Mouse (Mus musculus) heart, embryonic 11.5 days (tissue): ENCODE measurements around the gene Manbal. TPM values are rescaled to one million over a fixed set of nuclear protein-coding genes. Genes with fewer than 3 reads are reported as not detected.
A peak's percentile ranks its signal among the peaks of the same experiment; 100 is the strongest.

ENCODE experiments used
- ATAC-seq: fragments of 200-750 bp; cut with Nextera tagmentation; replicated peaks from 2 replicates; pipeline ENCODE4 v1.8.0; 2017; ENCODE audit warnings: moderate library complexity; ENCODE audit not compliant: insufficient number of reproducible peaks, low FRiP score, low TSS enrichment
- H3K27ac ChIP-seq: fragments of 300-500 bp; sonication (generic); 2 replicates; pipeline ENCODE4 v1.5.1; 2014; ENCODE audit warnings: mild to moderate bottlenecking, low read depth, low read length
- H3K27me3 ChIP-seq: fragments of 300-500 bp; sonication (generic); 2 replicates; pipeline ENCODE4 v1.6.1; 2014; ENCODE audit warnings: mild to moderate bottlenecking, low read length, mixed read lengths; ENCODE audit not compliant: control insufficient read depth, insufficient read depth
- H3K36me3 ChIP-seq: fragments of 300-500 bp; sonication (generic); 2 replicates; pipeline ENCODE4 v1.6.1; 2014; ENCODE audit warnings: mild to moderate bottlenecking, low read length, moderate library complexity, mixed read lengths; ENCODE audit not compliant: control insufficient read depth, insufficient read depth
- H3K4me1 ChIP-seq: fragments of 300-500 bp; sonication (generic); 2 replicates; pipeline ENCODE4 v1.6.1; 2014; ENCODE audit warnings: low read length; ENCODE audit not compliant: control insufficient read depth, insufficient read depth
- H3K4me2 ChIP-seq: fragments of 300-500 bp; sonication (generic); 2 replicates; pipeline ENCODE4 v1.6.1; 2014; ENCODE audit warnings: mild to moderate bottlenecking, moderate library complexity
- H3K4me3 ChIP-seq: fragments of 300-500 bp; sonication (generic); 2 replicates; pipeline ENCODE4 v1.5.1; 2014; ENCODE audit warnings: low read depth, low read length
- H3K9ac ChIP-seq: fragments of 300-500 bp; sonication (generic); 2 replicates; pipeline ENCODE4 v1.6.1; 2014; ENCODE audit warnings: mild to moderate bottlenecking, low read depth, low read length, moderate library complexity
- H3K9me3 ChIP-seq: fragments of 300-500 bp; sonication (generic); replicated peaks from 2 replicates; pipeline ENCODE4 v1.6.1; 2016; ENCODE audit warnings: low read length; ENCODE audit not compliant: control insufficient read depth
- WGBS: fragments of 180-500 bp; shearing (Covaris S2); extraction: QIAGEN DNeasy Blood & Tissue Kit; methylation state at CpG from one replicate; pipeline ENCODE4 v1.1.7; 2014; ENCODE audit not compliant: insufficient replicate concordance; 5-methylcytosine and 5-hydroxymethylcytosine counted together
- polyA plus RNA-seq: library from polyadenylated mRNA; unstranded; fragments of >200 nt; fragmentation: Nextera tagmentation; extraction: Ambion mirVana; gene quantifications from 2 replicates; pipeline ENCODE4 v1.2.1, GENCODE M21; 2014

Manbal gene
- polyA plus RNA-seq, 1 experiment from 2014 or later: 29.8 TPM

DNA sequence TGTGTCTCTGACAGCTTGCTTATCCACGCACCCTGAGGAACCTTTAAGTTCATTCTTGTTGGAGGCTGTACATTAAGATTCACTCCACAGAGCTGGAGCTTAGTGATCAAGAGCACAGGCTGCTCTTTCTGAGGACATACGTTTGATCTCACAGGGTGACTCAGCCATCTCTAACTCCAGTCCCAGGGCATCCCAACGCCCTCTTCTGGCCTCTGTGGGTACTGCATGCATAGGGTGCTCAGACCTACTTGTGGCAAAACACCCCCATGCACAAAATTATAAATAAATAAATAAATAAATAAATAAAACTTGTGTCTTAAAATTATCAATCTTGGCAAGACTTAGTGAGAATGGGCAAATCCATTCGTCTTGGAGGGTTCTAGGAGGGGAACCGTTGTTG, 28.7 kb upstream of the Manbal start:
- H3K9me3 ChIP-seq: no peaks in the 10 kb centered on the region
- H3K9ac ChIP-seq: no peak overlapping the region
- no peaks in the 10 kb centered on the region for H3K36me3 ChIP-seq
- H3K4me2 ChIP-seq: no peak overlapping the region
- no peak overlapping the region for H3K4me3 ChIP-seq
- H3K4me1 ChIP-seq: peaks cover 5% of the 10 kb centered on the region
- no peak overlapping the region for H3K27ac ChIP-seq
- WGBS: 38% methylated on average over 5 of the region's 5 CpGs
- no peaks in the 10 kb centered on the region for H3K27me3 ChIP-seq
- ATAC-seq: no peak

DNA sequence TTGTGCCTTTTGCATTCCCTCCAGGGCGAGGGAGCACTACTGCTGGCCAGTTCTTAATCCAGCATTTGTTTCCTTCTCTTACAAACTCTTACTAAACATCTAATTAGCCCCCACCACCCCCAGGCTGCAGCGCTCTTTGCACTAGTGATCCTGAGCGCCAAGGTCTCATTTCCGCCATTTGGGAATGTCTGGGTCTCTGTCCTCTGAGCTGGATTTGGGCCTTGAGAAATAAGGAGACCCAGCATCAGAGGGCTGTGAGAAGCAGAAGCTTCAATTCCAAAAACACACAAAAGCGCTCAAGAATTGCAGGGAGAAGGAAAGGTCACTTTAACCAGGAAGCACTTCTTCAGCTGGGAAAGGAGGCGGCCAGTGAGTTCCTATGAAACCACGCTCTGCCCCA, 27.9 kb upstream of the Manbal start:
- no peak for ATAC-seq
- H3K27ac ChIP-seq: no peak overlapping the region

DNA sequence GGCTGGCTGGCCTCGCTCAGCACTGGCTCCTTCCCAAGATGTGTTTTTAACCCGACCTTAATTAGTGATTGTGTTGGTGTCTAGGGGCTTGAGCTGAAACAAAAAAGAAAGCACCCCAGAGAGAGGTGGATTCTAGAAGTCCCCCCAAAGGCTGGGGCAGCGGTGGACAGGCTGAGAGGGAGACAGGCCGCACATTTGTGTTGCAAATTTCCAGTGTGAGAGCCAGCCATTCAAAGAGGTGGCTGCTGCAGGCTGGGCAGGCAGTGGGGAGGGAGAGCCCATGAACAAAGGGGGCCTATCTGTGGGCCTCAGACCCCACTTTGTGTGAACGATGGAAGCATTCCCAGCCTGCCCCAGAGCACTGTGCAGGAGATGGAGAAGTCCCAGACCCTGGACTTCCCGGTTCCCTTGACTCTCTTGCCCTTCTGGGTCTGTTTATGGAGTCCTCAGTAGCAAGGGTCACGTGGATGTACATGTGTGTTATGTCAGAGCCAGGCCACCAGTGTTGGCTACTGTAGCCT, 27.1 kb upstream of the Manbal start:
- Histone ChIP-seq H3K27me3 (no peaks in the 10 kb centered on the region), H3K4me3 (no peak overlapping the region), H3K4me2 (no peak overlapping the region), H3K9me3 (no peaks in the 10 kb centered on the region), H3K9ac (0 out of 2 replicates have a peak overlapping the region, but pooled peaks have one; percentile 12), H3K4me1 (peaks cover 5% of the 10 kb centered on the region), H3K36me3 (no peaks in the 10 kb centered on the region), H3K27ac (no peak overlapping the region)
- ATAC-seq: no peak
- 49% methylated on average over 7 of the region's 7 CpGs for WGBS

More for the DNA sequence above, 27.9 kb upstream of the Manbal start:
- peaks cover 5% of the 10 kb centered on the region for H3K4me1 ChIP-seq
- H3K9me3 ChIP-seq: no peaks in the 10 kb centered on the region
- no peak overlapping the region for H3K4me3 ChIP-seq
- H3K9ac ChIP-seq: no peak overlapping the region
- no peak overlapping the region for H3K4me2 ChIP-seq
- H3K36me3 ChIP-seq: no peaks in the 10 kb centered on the region
- 75% methylated on average over 7 of the region's 7 CpGs for WGBS
- H3K27me3 ChIP-seq: no peaks in the 10 kb centered on the region

DNA sequence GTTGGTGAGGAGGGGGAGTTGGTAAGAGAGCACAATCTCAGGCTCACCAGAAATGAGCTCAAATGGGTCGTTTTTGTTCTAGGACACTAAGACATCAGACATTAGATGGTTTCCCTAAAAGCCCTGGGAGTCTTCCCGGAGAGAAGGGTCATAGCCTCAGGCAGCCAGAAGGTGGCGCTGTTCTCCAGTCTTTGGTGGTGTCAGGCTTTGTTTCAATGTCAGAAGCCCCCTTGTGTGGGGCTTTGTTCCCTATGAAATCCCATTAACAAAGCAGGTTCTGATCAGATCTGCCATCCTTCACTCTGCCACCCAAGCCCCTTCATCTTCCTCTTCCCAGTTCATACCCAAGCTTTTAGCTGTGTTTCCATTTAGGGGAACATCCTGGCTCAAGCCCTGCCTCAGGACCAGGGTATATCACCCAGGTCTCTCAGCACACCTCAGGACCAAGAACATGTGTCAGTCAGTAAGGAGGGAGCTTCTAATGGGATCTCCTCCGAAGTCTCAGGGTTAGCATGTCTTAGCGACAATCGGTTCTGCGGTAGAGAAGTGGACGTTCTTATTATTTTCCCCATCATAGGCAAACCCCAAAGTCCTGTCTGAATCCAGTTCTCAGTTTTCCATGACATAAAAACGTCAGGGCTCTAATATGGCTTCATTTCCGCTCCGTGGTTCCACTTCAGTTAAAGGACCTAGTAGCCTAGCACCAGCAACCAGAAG, 25.7 kb upstream of the Manbal start:
- no peak overlapping the region for H3K27ac ChIP-seq
- peaks cover 5% of the 10 kb centered on the region for H3K4me1 ChIP-seq
- no peaks in the 10 kb centered on the region for H3K36me3 ChIP-seq
- H3K9me3 ChIP-seq: no peaks in the 10 kb centered on the region
- no peaks in the 10 kb centered on the region for H3K27me3 ChIP-seq
- 42% methylated on average over 11 of the region's 11 CpGs for WGBS
- no peak overlapping the region for H3K4me3 ChIP-seq
- H3K4me2 ChIP-seq: no peak overlapping the region
- H3K9ac ChIP-seq: peak overlapping the region; percentile 28; the same call in 1 of the 2 replicates
- ATAC-seq: no peak

DNA sequence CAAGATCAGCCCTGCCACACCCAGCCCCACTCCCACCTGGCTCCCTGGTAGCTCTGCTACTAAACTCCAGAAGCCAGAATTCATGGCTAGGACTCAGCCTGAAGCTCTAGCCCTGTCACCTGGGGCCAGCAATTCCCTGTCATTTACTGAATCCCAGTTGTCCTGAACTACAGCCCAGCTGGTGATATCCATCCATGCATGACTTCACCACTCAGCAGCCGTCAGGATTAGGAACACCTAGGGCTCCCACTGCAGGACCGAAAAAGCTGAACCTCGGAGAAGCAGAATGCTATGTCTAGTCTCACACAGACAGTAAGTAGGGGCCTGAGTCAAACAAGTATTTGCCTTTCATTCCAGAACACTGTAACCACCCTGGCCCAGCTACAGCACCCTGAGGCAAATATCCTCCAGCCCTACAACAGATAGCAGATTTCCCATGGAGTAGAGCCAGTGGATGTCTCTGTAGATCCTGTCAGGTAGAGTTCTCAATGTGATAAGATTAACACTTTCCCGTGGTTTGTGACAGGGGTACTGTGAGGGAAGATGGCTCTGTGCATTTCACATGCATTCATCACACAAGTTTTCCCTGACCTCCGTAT, 25.0 kb upstream of the Manbal start:
- no peaks in the 10 kb centered on the region for H3K27me3 ChIP-seq
- WGBS: 49% methylated on average over 5 of the region's 5 CpGs
- ATAC-seq: no peak
- peaks cover 5% of the 10 kb centered on the region for H3K4me1 ChIP-seq
- no peak overlapping the region for H3K4me2 ChIP-seq
- H3K4me3 ChIP-seq: no peak overlapping the region
- no peak overlapping the region for H3K9ac ChIP-seq
- H3K9me3 ChIP-seq: no peaks in the 10 kb centered on the region
- no peak overlapping the region for H3K27ac ChIP-seq
- no peaks in the 10 kb centered on the region for H3K36me3 ChIP-seq

DNA sequence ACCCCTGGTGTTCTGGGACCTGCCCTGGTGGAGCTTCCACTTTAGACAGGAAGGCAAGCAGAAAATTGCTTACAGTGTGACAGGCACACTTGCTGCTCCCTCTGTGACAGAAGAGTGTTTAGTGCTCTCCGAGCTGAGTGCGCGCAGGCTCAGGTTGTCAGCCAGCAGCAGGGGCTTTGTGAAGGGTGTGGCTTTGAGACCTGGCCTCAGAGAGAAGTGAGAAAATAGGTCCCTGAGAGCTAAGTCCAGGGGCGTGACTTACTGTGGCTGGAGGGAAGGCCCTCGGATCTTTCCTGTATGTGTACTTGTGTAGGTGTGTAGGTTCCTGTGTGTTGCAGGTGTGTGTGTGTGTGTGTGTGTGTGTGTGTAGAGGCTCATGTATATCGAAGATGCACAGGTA, 24.1 kb upstream of the Manbal start:
- ATAC-seq: no peak
- Histone ChIP-seq H3K27ac (no peak overlapping the region), H3K4me1 (peaks cover 6% of the 10 kb centered on the region; the same call in 1 of the 2 replicates), H3K9ac (no peak overlapping the region), H3K27me3 (no peaks in the 10 kb centered on the region), H3K4me3 (no peak overlapping the region), H3K4me2 (no peak overlapping the region), H3K36me3 (no peaks in the 10 kb centered on the region), H3K9me3 (no peaks in the 10 kb centered on the region)
- 62% methylated on average over 6 of the region's 6 CpGs for WGBS

DNA sequence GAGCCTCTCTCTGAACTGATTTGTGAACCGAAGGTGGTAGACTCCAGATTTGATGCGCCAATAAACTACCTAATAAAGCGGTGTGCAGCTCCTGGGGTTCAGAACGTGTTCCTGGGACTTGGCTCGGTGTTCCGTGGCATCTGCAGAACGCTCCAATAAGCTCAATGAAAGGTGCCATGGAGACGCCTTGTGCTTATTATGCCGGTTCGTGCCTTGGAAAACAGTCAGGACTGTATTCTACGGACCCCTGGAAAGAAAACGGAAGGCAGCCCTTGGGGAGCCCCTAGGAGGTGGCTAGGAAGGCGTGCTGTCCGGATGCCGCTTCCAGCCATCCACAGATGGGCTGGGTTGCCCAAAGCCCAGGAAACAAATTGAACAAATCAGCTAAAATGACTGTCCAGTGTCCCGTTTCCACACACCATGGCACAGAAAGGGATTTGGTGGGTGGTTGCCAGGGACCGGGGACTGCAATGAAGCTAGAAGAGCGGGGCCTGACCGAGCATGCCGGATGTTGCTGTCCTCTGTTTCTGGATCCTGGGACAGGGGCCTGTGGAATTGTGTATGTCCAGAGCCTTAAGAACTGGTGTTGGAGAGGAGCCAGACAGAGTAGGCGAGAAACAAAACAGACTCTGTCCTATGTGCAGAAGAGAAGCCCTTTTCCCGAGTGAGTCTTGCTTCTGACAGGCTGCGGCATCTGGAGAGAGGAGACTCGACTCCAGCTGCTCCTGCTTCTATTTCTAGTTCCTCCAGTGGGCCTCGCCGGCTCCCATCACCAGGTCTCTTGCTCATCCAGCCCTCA, 19.8 kb upstream of the Manbal start, which contains the start of gene Ghrh:
Ghrh (minus strand) TSS at position 146 of the 799 bp plus-strand sequence.
- ATAC-seq: no peak
- Histone ChIP-seq H3K27me3 (no peaks in the 10 kb centered on the region), H3K9ac (0 out of 2 replicates have a peak within 1 kb of the TSS, but pooled peaks have one; percentile 8), H3K36me3 (no peaks in the 10 kb centered on the region), H3K4me1 (peaks cover 6% of the 10 kb centered on the region; the same call in 1 of the 2 replicates), H3K27ac (peak within 1 kb of the TSS; percentile 59; the same call in 1 of the 2 replicates), H3K4me3 (no peak within 1 kb of the TSS), H3K4me2 (no peak within 1 kb of the TSS), H3K9me3 (no peaks in the 10 kb centered on the region)
- 68% methylated on average over 26 of the region's 26 CpGs for WGBS

DNA sequence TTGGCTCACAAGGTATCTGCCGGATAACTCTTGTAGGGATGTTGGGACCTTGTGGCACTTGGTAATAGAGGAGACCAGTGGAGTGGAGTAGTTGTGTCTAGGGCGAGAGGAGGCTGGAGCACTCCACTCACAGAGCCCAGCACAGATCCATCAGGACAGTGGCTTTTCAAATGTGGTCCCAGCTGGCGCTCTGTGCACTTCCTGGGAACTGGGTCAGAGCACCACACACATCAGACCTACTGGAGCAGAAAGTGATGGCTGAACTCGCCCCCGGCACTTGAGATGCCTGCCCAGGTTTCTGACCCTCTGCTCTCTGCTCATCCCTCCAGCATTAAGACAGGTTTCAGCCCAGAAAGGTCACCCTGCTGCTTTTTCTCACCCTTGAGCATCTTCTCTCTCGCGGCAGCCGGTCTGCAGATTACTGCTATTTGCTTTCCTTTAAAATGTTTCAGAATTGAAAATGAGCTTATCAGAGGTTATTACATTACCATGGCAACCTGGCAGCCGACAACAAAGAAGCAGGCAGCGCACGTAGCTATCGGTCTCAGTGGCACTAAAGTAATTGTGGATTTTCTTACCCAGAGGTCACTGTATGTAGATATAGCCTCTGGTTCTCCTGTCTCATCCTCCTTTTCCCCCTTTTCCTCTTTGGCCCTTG, 18.1 kb upstream of the Manbal start:
- no peak overlapping the region for H3K9ac ChIP-seq
- ATAC-seq: no peak
- peaks cover 6% of the 10 kb centered on the region; the same call in 1 of the 2 replicates for H3K4me1 ChIP-seq
- no peak overlapping the region for H3K4me3 ChIP-seq
- H3K27me3 ChIP-seq: no peaks in the 10 kb centered on the region
- WGBS: 55% methylated on average over 12 of the region's 12 CpGs
- no peaks in the 10 kb centered on the region for H3K36me3 ChIP-seq
- no peak overlapping the region for H3K4me2 ChIP-seq
- no peaks in the 10 kb centered on the region for H3K9me3 ChIP-seq
- H3K27ac ChIP-seq: no peak overlapping the region
